Mouse (Mus musculus) kidney, postnatal 25 days (tissue): ENCODE measurements around the gene Tbata.

ENCODE experiments used
- DNase-seq, 2 experiments: peaks; one replicate each; pipeline ENCODE4 v3.0.0; 2021; ENCODE audit warnings: mixed read lengths in 2 of 2

Tbata gene

DNA sequence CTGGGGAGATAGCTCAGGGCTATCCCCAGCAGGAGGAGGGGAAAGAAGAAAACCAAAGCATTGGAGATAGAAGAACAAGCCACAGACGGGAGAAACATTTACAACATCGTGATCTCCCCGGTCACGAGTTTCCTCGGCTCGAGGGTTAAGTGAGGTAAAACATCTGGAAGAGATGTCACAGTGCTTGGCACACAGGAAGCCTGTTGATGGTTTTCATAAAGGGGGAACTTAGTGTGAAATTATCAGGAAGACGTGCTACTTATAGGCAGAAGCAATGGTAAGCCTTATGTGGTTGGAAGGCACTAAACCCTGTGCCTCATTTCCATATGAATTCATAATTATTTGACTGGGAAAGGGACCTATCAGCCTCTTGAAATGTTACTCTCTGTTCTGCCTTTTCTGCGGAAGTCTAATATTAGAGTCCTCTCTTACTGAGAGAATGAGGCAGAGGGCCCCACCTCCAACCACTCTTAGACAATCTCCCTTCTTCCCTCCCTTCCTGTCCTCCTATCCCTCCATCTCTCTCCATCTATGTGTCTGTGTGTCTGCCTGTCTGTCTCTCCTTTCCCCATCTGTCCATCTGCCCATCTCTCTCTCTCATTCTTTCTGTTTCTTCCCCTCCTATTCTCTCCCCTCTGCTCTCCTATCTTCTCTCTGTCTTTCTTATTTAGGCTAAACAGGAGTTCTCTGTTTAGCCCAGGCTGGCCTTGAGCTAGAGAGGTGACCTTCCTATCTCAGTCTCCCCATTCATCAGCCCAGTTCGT, 4.2 kb upstream of the Tbata start:
- DNase-seq: no peak

GRCm38 (mm10) chr10:61168393-61168792, 3.4 kb upstream of the Tbata start:
- DNase-seq: no peak

DNA sequence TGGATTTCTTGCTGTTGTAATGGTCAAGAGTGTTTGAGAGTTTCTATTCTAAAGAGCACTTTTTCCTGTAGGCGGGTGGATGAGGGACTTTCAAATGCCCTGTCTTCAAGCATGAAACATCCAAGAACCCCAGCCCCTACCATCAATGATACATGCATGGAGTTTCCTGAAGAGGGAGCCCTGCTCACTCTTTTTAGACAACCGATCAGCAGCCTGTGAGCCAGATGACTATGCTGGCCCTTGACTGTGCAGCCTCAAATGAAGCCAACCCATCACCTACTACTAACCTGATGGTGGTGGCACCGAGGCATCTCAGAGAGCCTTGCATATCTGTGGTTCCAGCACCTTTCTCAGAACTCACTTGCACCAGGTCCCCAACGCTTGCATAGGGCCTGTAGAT, 742 bp downstream of the Tbata start:
- no peak for DNase-seq

GRCm38 (mm10) chr10:61174711-61175441, 3.1 kb downstream of the Tbata start:
- no peak for DNase-seq

- DNase-seq: no peak
Measured at GRCm38 (mm10) chr10:61175442-61176204, 3.9 kb downstream of the Tbata start.

DNA sequence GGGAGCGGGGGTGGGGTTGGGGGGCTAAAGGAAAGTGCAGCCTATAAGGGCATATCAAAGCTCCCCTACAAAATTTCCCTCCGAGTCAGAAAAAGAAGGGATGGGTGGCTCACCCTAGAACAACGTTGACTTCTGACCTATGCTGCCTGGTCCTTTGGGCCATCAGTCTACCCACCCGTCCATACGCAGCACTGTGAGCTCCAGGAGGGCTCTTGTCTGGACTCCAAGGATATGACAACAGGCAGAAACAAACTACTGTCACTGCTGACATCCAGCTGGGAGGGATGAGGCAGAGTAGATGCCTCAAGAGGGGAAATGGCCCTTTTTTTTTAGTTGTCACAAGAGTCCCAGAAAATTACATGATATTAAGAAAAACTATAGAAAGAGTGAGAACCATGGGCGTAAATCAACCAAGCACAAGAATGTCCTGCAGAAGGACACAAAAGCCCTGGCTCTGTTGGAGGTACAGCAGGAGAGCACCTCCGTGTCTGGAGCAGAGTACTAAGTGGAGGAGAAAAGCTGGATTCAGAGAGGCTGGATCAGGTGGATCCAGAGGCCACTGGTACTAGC, 4.6 kb downstream of the Tbata start:
- no peak for DNase-seq

GRCm38 (mm10) chr10:61177751-61178150, 6.0 kb downstream of the Tbata start:
- DNase-seq: no peak

DNA sequence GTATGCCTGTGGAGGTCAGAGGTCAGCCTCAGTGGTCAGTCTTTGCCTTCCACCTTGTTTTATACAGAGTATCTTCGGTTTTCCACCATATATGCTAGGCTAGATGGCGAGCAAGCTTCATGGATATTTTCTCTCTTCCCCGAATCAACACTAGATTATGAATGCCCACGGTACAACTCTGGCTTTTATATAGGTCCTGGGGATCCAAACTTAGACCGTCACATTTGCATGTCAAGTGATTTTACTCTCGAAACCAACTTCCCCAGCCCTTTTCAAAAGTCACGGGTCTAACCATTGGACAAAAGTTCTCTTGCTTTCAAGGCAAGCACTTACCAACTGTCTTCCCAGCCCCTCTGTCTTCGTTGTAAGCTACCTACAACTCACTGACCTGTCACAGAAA, 6.9 kb downstream of the Tbata start:
- no peak for DNase-seq

DNA sequence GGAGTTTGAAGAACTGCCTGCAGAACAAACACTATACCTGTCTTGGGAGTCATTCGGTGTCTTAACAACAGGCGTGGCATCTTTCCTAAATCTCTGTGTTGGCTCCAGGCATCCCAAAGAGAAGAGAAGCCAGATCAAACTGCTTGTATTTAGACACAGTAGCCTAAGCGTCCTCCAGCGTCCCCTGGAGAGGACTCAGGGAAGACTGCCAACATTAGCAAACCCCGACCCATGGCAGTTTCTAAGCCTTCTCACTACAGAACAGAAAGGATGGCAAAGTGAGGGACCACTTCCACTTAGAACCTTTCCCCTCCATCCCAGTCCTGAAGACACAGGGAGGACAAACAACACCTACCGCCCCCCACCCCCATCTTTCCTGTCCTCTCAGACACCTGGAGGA, 8.2 kb downstream of the Tbata start:
- DNase-seq: no peak

DNA sequence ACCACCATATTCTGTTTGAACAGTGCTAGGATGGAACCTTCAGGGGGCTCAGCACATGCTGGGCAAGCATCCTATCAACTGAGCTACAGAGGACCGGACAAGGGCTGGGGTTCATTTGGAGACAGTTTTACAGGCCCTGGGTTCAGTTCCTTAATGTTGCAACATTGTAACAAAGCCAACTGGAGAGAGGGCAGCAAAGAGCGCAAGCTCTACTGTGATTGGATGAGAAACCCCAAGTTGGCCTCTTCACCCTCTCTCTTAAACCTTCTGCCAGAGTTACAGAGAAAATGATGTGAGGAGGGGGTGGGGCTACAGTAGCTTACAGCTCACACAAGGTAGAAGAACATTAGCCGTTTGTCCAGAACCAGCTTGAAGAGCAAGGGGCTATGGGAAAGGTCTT, 15.2 kb downstream of the Tbata start:
- no peak for DNase-seq

- no peak for DNase-seq
Measured at GRCm38 (mm10) chr10:61188010-61188409, 16.3 kb downstream of the Tbata start.

DNA sequence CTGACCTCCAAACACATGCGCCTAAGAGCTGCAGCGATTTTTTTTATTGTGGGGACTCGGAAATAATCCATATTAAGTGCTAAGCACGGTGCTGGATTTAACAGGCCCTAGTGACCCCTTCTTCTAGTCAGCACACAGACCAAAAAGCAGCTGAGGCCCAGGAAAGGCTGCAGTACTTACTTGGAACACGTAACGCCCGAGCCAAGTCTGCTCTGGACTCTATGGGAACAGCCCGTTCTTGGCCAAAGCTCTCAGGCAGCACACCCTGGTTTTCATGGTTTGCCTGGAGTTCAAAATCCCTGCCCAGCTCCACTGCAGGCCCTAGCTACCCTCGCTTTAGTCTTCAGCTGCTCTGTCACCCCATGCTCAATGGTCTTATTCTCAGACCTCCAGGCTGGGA, 22.9 kb downstream of the Tbata start:
- no peak for DNase-seq

DNA sequence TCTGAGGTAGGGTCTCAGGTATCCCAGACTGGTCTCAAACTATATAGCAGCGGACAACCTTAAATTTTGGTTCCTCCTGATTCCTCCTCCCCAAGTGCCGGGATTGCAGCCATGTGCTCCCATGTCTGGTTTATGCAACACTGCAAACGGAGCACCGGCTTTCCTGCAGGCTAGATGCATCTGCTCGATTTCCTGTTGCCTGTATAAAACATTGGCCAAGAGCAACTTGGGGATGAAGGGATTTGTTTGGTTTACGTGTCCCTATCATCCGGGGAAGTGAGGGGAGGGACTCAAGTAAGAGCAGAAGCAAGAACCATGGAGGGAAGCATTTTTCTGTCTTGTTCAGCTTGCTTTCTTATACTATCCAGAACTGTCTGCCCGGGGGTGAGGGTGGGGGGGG, 23.5 kb downstream of the Tbata start:
- DNase-seq: no peak

GRCm38 (mm10) chr10:61195718-61196291, 24.1 kb downstream of the Tbata start:
- DNase-seq: no peak

- peak; percentile 77 to 83 for DNase-seq
Measured at GRCm38 (mm10) chr10:61199566-61200213, 27.9 kb downstream of the Tbata start.

GRCm38 (mm10) chr10:61200232-61200820, 28.6 kb downstream of the Tbata start:
- DNase-seq: no peak

GRCm38 (mm10) chr10:61200998-61201397, 29.2 kb downstream of the Tbata start:
- no peak for DNase-seq

DNA sequence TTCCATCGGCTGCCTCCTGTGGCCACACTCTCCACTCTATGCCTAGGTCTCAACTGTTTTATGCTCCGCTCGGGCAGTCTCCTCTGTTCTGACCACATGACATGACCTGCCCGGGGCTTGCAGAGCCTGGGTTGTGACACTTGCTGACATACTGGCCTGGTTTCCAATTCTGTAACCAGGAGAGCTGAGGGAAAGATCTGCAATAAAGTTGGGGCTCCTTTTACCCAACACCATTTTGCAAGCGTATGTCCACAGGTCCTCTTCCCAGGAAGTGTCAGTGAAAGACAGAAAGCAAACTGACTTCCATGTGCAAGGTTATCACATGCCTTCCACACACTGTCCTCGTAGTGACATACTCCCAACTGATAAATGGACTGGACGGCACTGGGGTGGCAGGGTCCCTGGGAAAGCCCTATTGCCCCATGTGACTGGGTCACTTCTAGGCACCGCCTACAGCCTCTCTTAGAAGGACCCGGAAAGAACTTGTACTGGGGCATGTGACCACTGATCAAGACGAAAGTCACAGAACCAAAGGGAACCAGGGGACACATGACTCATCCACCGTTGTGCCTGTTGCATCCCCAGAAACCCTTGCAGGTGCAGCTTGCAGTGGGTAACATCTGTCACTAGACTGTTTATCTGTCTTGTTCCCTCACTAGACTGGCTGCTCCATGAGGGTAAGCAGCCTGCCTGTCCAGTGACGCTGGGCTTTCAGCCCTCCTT, 30.0 kb downstream of the Tbata start:
- no peak for DNase-seq

- DNase-seq: no peak
Measured at GRCm38 (mm10) chr10:61203930-61204329, 32.2 kb downstream of the Tbata start.

DNA sequence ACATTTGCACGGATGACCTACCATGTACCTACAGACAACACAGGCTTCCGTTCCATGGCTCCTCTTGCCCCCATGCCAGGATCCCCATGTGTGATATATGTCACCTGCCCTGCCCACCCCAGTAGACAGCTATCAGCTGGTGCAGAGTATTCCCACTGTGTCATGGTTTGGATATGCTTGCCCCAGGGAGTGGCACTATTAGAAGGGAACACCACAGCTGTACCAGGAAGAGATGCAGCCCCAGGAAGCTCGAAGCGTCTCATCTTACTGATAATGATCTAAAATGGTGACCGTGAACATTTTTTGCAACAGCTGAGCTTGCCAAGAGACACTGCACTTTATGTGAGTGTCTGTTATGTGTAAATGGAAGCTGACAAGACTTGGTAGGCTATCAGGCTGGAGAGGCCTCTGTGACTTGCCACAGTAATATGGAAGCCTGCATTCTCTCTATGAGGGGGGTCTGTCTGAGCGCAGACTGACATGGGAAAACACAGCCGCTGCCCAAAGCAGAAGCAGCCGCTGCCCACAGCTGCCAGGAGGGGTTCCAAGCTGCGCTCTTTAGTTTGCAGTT, 36.4 kb downstream of the Tbata start:
- no peak for DNase-seq

- no peak for DNase-seq
Measured at GRCm38 (mm10) chr10:61211105-61211504, 39.4 kb downstream of the Tbata start.
